Mouse (Mus musculus) lung, postnatal 0 days (tissue): ENCODE measurements around the gene Uhmk1.

ENCODE experiments used
- CTCF ChIP-seq: IDR thresholded peaks from 2 replicates; pipeline ENCODE4 v1.5.1; 2016; ENCODE audit warnings: antibody characterized with exemption, mild to moderate bottlenecking
- EP300 ChIP-seq: IDR thresholded peaks from 2 replicates; pipeline ENCODE4 v1.6.1; 2016; ENCODE audit warnings: antibody characterized with exemption, mild to moderate bottlenecking, control low read depth

DNA sequence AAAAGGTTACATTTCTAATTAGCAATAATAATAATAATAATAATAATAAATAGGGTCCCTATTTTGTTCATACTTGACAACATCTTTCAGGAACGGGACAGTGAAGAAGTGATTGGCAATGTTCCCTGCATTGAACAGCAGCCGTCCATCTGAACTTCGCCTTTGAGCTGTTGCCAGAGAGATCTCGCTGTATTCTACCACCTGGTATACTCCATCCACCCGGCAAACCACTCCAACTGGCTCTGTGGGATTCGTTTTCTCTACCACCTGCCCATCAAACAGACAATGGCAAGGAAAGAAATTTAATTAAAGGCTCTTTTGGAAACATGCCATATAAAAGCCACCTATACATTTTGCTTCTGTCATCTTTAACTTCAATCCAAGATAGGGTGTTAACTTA lies 64.3 kb downstream of the Uhmk1 start:
- TF ChIP-seq CTCF (no peak), EP300 (no peak)
